8 mouse cellular contexts compared by ENCODE assay signal in genomic region chr8:111941101-111941454, GRCm38 (mm10). TPM values are rescaled to one million over a fixed set of nuclear protein-coding genes. Genes with fewer than 3 reads are reported as not detected.
DNase-seq lines count a peak whose midpoint lies in the region; ATAC-seq and TF ChIP-seq lines count a peak whose summit lies in the region.

No protein-coding gene starts in this region.

- H3K27me3 ChIP-seq in intestine, postnatal 0 days (replicated peaks; ENCODE audit: control insufficient read depth, insufficient read depth, low read length): no peaks in the 10 kb centered on the region
- no peaks in the 10 kb centered on the region for H3K27me3 ChIP-seq in liver, embryonic 15.5 days
- no peaks in the 10 kb centered on the region for H3K27me3 ChIP-seq in stomach, embryonic 16.5 days (ENCODE audit: control insufficient read depth, insufficient read depth, low read length)

- H3K9ac ChIP-seq in intestine, postnatal 0 days (ENCODE audit: low read depth, low read length): peak overlapping the region; percentile 70
- peak overlapping the region; percentile 93 for H3K9ac ChIP-seq in liver, embryonic 15.5 days
- H3K9ac ChIP-seq in stomach, embryonic 16.5 days (ENCODE audit: low read length): peak overlapping the region; percentile 93

- H3K4me3 ChIP-seq in cortical plate, adult 2 months (ENCODE audit: insufficient read depth, low read length): peak overlapping the region; percentile 80
- H3K4me3 ChIP-seq in intestine, postnatal 0 days (ENCODE audit: low read depth, low read length): peak overlapping the region; percentile 64
- peak overlapping the region; percentile 97 for H3K4me3 ChIP-seq in liver, embryonic 15.5 days (replicated peaks)
- peak overlapping the region; percentile 100 for H3K4me3 ChIP-seq in stomach, embryonic 16.5 days (replicated peaks; ENCODE audit: low read length)

- peaks cover 25% of the 10 kb centered on the region for H3K36me3 ChIP-seq in intestine, postnatal 0 days (ENCODE audit: control insufficient read depth, insufficient read depth)
- H3K36me3 ChIP-seq in liver, embryonic 15.5 days (replicated peaks): peaks cover 39% of the 10 kb centered on the region
- 0 out of 2 replicates have a peak, but pooled peaks cover 4% of the 10 kb centered on the region for H3K36me3 ChIP-seq in stomach, embryonic 16.5 days (ENCODE audit: control insufficient read depth, insufficient read depth, low read length)

- ATAC-seq in granulocyte monocyte progenitor cell, adult 5-6 weeks (replicated peaks; ENCODE audit: poor library complexity, severe bottlenecking): peak; percentile 50
- 0 out of 2 replicates have a peak, but pooled peaks have one; percentile 0 for ATAC-seq in intestine, postnatal 0 days
- peak; percentile 12 for ATAC-seq in liver, embryonic 15.5 days (ENCODE audit: insufficient read depth)
- no peak for ATAC-seq in stomach, embryonic 16.5 days (ENCODE audit: insufficient read depth, low FRiP score)

- peak; percentile 66 for DNase-seq in 3T3-L1 (ENCODE audit: low read depth, low spot score)
- peak; percentile 67 for DNase-seq in Muller cell, postnatal 12 days (ENCODE audit: inconsistent ontology term)
- DNase-seq in naive thymus-derived CD4-positive, alpha-beta T cell, adult 2 months (ENCODE audit: low read depth): peak; percentile 60

- H3K9me3 ChIP-seq in intestine, postnatal 0 days (ENCODE audit: control insufficient read depth): no peaks in the 10 kb centered on the region
- no peaks in the 10 kb centered on the region for H3K9me3 ChIP-seq in liver, embryonic 15.5 days (replicated peaks)
- H3K9me3 ChIP-seq in stomach, embryonic 16.5 days (replicated peaks; ENCODE audit: control insufficient read depth, low read length): no peaks in the 10 kb centered on the region

- no peak for TF ChIP-seq POLR2A in cortical plate, adult 2 months (IDR thresholded peaks at IDR 0.05; ENCODE audit: extremely low read depth, insufficient read depth, low read length)

- no peak for TF ChIP-seq CTCF in cortical plate, adult 2 months (IDR thresholded peaks at IDR 0.05; ENCODE audit: extremely low read depth, insufficient read depth, low read length)
- no peak for TF ChIP-seq CTCF in intestine, postnatal 0 days (IDR thresholded peaks at IDR 0.05; ENCODE audit: low read depth)

- H3K4me1 ChIP-seq in cortical plate, adult 2 months (ENCODE audit: control insufficient read depth, insufficient read depth, low read length): peaks cover 1% of the 10 kb centered on the region; the same call in 1 of the 2 replicates
- H3K4me1 ChIP-seq in intestine, postnatal 0 days (replicated peaks; ENCODE audit: control insufficient read depth, insufficient read depth, low read length): no peaks in the 10 kb centered on the region; the same call in 1 of the 2 replicates
- peaks cover 31% of the 10 kb centered on the region for H3K4me1 ChIP-seq in liver, embryonic 15.5 days (replicated peaks)
- peaks cover 10% of the 10 kb centered on the region for H3K4me1 ChIP-seq in stomach, embryonic 16.5 days (ENCODE audit: control insufficient read depth, insufficient read depth, low read length)

- H3K27ac ChIP-seq in cortical plate, adult 2 months (ENCODE audit: insufficient read depth, low read length): no peak overlapping the region
- H3K27ac ChIP-seq in intestine, postnatal 0 days (ENCODE audit: low read depth, low read length): peak overlapping the region; percentile 63; the same call in 1 of the 2 replicates
- H3K27ac ChIP-seq in liver, embryonic 15.5 days (replicated peaks): peak overlapping the region; percentile 93
- peak overlapping the region; percentile 64 for H3K27ac ChIP-seq in stomach, embryonic 16.5 days (ENCODE audit: low read length)

- peak overlapping the region; percentile 85 for H3K4me2 ChIP-seq in intestine, postnatal 0 days (replicated peaks; ENCODE audit: low read depth)
- H3K4me2 ChIP-seq in liver, embryonic 15.5 days: peak overlapping the region; percentile 93
- H3K4me2 ChIP-seq in stomach, embryonic 16.5 days (ENCODE audit: low read depth, low read length): peak overlapping the region; percentile 95

- WGBS in intestine, postnatal 0 days: under 1% methylated on average over 23 of the region's 23 CpGs
- under 1% methylated on average over 23 of the region's 23 CpGs for WGBS in liver, embryonic 15.5 days (ENCODE audit: insufficient replicate concordance)
- WGBS in stomach, embryonic 16.5 days: 0% methylated on average over 23 of the region's 23 CpGs

RNA-seq across cellular contexts. Expression of gene Gabarapl2, which starts 0.6 kb away (rescaled TPM):
- polyA plus RNA-seq in cortical plate, adult 2 months (2012; rRNA removed): 208 and 226 TPM in 2 replicates
- 54.4 and 78.4 TPM in 2 replicates for total RNA-seq in granulocyte monocyte progenitor cell, adult 5-6 weeks (2014; fragmentation: Nextera tagmentation)
- total RNA-seq in granulocyte monocyte progenitor cell, adult 5-6 weeks (2017): 23.3 and 26.8 TPM in 2 replicates
- 298 and 308 TPM in 2 replicates for polyA plus RNA-seq in intestine, postnatal 0 days (2015; fragmentation: Nextera tagmentation; extraction: Ambion mirVana)
- 182 and 198 TPM in 2 replicates for polyA plus RNA-seq in liver, embryonic 15.5 days (2015; fragmentation: Nextera tagmentation; extraction: Ambion mirVana)
- 186 and 199 TPM in 2 replicates for polyA plus RNA-seq in stomach, embryonic 16.5 days (2015; fragmentation: Nextera tagmentation; extraction: Ambion mirVana)

RNA-seq across cellular contexts. Expression of gene Tmem231, which starts 7.4 kb away (rescaled TPM):
- polyA plus RNA-seq in cortical plate, adult 2 months (2012; rRNA removed): 10.6 and 11.8 TPM in 2 replicates
- total RNA-seq in granulocyte monocyte progenitor cell, adult 5-6 weeks (2014; fragmentation: Nextera tagmentation): not detected in 2 replicates
- not detected in 2 replicates for total RNA-seq in granulocyte monocyte progenitor cell, adult 5-6 weeks (2017)
- polyA plus RNA-seq in intestine, postnatal 0 days (2015; fragmentation: Nextera tagmentation; extraction: Ambion mirVana): 1.8 and 2.2 TPM in 2 replicates
- 1.9 and 2.1 TPM in 2 replicates for polyA plus RNA-seq in liver, embryonic 15.5 days (2015; fragmentation: Nextera tagmentation; extraction: Ambion mirVana)
- 12.9 and 13.0 TPM in 2 replicates for polyA plus RNA-seq in stomach, embryonic 16.5 days (2015; fragmentation: Nextera tagmentation; extraction: Ambion mirVana)

RNA-seq across cellular contexts. Expression of gene Chst5, which starts 30.8 kb away (rescaled TPM):
- 1.2 and 1.4 TPM in 2 replicates for polyA plus RNA-seq in cortical plate, adult 2 months (2012; rRNA removed)
- not detected in 2 replicates for total RNA-seq in granulocyte monocyte progenitor cell, adult 5-6 weeks (2014; fragmentation: Nextera tagmentation)
- not detected in 2 replicates for total RNA-seq in granulocyte monocyte progenitor cell, adult 5-6 weeks (2017)
- 0.44 and 0.54 TPM in 2 replicates for polyA plus RNA-seq in intestine, postnatal 0 days (2015; fragmentation: Nextera tagmentation; extraction: Ambion mirVana)
- polyA plus RNA-seq in liver, embryonic 15.5 days (2015; fragmentation: Nextera tagmentation; extraction: Ambion mirVana): 0.05 and 0.14 TPM in 2 replicates
- polyA plus RNA-seq in stomach, embryonic 16.5 days (2015; fragmentation: Nextera tagmentation; extraction: Ambion mirVana): 1.3 and 1.6 TPM in 2 replicates

RNA-seq across cellular contexts. Expression of gene Adat1, which starts 51.0 kb away (rescaled TPM):
- polyA plus RNA-seq in cortical plate, adult 2 months (2012; rRNA removed): 8.1 and 8.3 TPM in 2 replicates
- 8.5 and 12.7 TPM in 2 replicates for total RNA-seq in granulocyte monocyte progenitor cell, adult 5-6 weeks (2014; fragmentation: Nextera tagmentation)
- total RNA-seq in granulocyte monocyte progenitor cell, adult 5-6 weeks (2017): 5.7 and 6.1 TPM in 2 replicates
- polyA plus RNA-seq in intestine, postnatal 0 days (2015; fragmentation: Nextera tagmentation; extraction: Ambion mirVana): 1.2 and 1.4 TPM in 2 replicates
- polyA plus RNA-seq in liver, embryonic 15.5 days (2015; fragmentation: Nextera tagmentation; extraction: Ambion mirVana): 2.8 and 3.7 TPM in 2 replicates
- 7.5 and 8.3 TPM in 2 replicates for polyA plus RNA-seq in stomach, embryonic 16.5 days (2015; fragmentation: Nextera tagmentation; extraction: Ambion mirVana)
